Mouse (Mus musculus): ENCODE measurements at regions not wholly inside any gene's neighbourhood (a gene's known extent, or its start where the extent isn't known, plus 50 kb on each side); places are given as distances from the start of the nearest gene placed in this dataset.

GRCm38 (mm10) chr10:126144609-126145202 is 178.7 kb downstream of the Lrig3 start:
- Histone ChIP-seq H3K36me3 (ENCODE audit: insufficient read depth, low read length) (no peaks in the 10 kb centered on the region), H3K9me3 (ENCODE audit: low read length) (no peaks in the 10 kb centered on the region), H3K4me1 (replicated peaks; ENCODE audit: low read depth, low read length) (no peaks in the 10 kb centered on the region), H3K4me3 (replicated peaks; ENCODE audit: low read length) (no peak overlapping the region), H3K27me3 (ENCODE audit: insufficient read depth, low read length) (no peaks in the 10 kb centered on the region)
- TF ChIP-seq CTCF (conservative IDR thresholded peaks at IDR 0.05; ENCODE audit: low read length) (no peak), POU5F1 (IDR thresholded peaks at IDR 0.05; ENCODE audit: borderline replicate concordance, low read length) (no peak), NANOG (IDR thresholded peaks at IDR 0.05; ENCODE audit: borderline replicate concordance, low read length) (no peak)

- TF ChIP-seq POU5F1 (IDR thresholded peaks at IDR 0.05; ENCODE audit: borderline replicate concordance, low read length) (no peak), CTCF (conservative IDR thresholded peaks at IDR 0.05; ENCODE audit: low read length) (no peak), NANOG (IDR thresholded peaks at IDR 0.05; ENCODE audit: borderline replicate concordance, low read length) (no peak)
- no peak overlapping the region for H3K4me3 ChIP-seq (replicated peaks; ENCODE audit: low read length)
- H3K36me3 ChIP-seq (ENCODE audit: insufficient read depth, low read length): no peaks in the 10 kb centered on the region
- no peaks in the 10 kb centered on the region for H3K27me3 ChIP-seq (ENCODE audit: insufficient read depth, low read length)
- no peaks in the 10 kb centered on the region for H3K9me3 ChIP-seq (ENCODE audit: low read length)
- H3K4me1 ChIP-seq (replicated peaks; ENCODE audit: low read depth, low read length): no peaks in the 10 kb centered on the region
Measured at GRCm38 (mm10) chr10:126157300-126157699, 191.3 kb downstream of the Lrig3 start.

- Histone ChIP-seq H3K36me3 (ENCODE audit: insufficient read depth, low read length) (no peaks in the 10 kb centered on the region), H3K27me3 (ENCODE audit: insufficient read depth, low read length) (peaks cover 9% of the 10 kb centered on the region; the same call in 1 of the 2 replicates), H3K9me3 (ENCODE audit: low read length) (no peaks in the 10 kb centered on the region), H3K4me1 (replicated peaks; ENCODE audit: low read depth, low read length) (peaks cover 5% of the 10 kb centered on the region; the same call in 1 of the 2 replicates), H3K4me3 (replicated peaks; ENCODE audit: low read length) (no peak overlapping the region)
- TF ChIP-seq POU5F1 (IDR thresholded peaks at IDR 0.05; ENCODE audit: borderline replicate concordance, low read length): no peak
- no peak for TF ChIP-seq NANOG (IDR thresholded peaks at IDR 0.05; ENCODE audit: borderline replicate concordance, low read length)
- TF ChIP-seq CTCF (conservative IDR thresholded peaks at IDR 0.05; ENCODE audit: low read length): no peak
Measured at GRCm38 (mm10) chr10:126165215-126165614, 199.2 kb downstream of the Lrig3 start.

GRCm38 (mm10) chr10:126169095-126169873 is 203.3 kb downstream of the Lrig3 start:
- Histone ChIP-seq H3K4me1 (replicated peaks; ENCODE audit: low read depth, low read length) (peaks cover 5% of the 10 kb centered on the region; the same call in 1 of the 2 replicates), H3K9me3 (ENCODE audit: low read length) (no peaks in the 10 kb centered on the region), H3K36me3 (ENCODE audit: insufficient read depth, low read length) (no peaks in the 10 kb centered on the region), H3K4me3 (replicated peaks; ENCODE audit: low read length) (no peak overlapping the region), H3K27me3 (ENCODE audit: insufficient read depth, low read length) (peaks cover 9% of the 10 kb centered on the region; the same call in 1 of the 2 replicates)
- TF ChIP-seq POU5F1 (IDR thresholded peaks at IDR 0.05; ENCODE audit: borderline replicate concordance, low read length): no peak
- TF ChIP-seq CTCF (conservative IDR thresholded peaks at IDR 0.05; ENCODE audit: low read length): no peak
- TF ChIP-seq NANOG (IDR thresholded peaks at IDR 0.05; ENCODE audit: borderline replicate concordance, low read length): no peak

GRCm38 (mm10) chr10:126169874-126170163 is 203.9 kb downstream of the Lrig3 start:
- no peak for TF ChIP-seq NANOG (IDR thresholded peaks at IDR 0.05; ENCODE audit: borderline replicate concordance, low read length)
- TF ChIP-seq POU5F1 (IDR thresholded peaks at IDR 0.05; ENCODE audit: borderline replicate concordance, low read length): no peak
- TF ChIP-seq CTCF (conservative IDR thresholded peaks at IDR 0.05; ENCODE audit: low read length): peak; percentile 43
- H3K4me1 ChIP-seq (replicated peaks; ENCODE audit: low read depth, low read length): peaks cover 5% of the 10 kb centered on the region; the same call in 1 of the 2 replicates

GRCm38 (mm10) chr10:126176759-126177473 is 210.9 kb downstream of the Lrig3 start:
- no peaks in the 10 kb centered on the region for H3K9me3 ChIP-seq (ENCODE audit: low read length)
- H3K27me3 ChIP-seq (ENCODE audit: insufficient read depth, low read length): no peaks in the 10 kb centered on the region
- no peaks in the 10 kb centered on the region for H3K4me1 ChIP-seq (replicated peaks; ENCODE audit: low read depth, low read length)
- TF ChIP-seq CTCF (conservative IDR thresholded peaks at IDR 0.05; ENCODE audit: low read length): no peak
- no peak for TF ChIP-seq NANOG (IDR thresholded peaks at IDR 0.05; ENCODE audit: borderline replicate concordance, low read length)
- no peak for TF ChIP-seq POU5F1 (IDR thresholded peaks at IDR 0.05; ENCODE audit: borderline replicate concordance, low read length)
- H3K36me3 ChIP-seq (ENCODE audit: insufficient read depth, low read length): no peaks in the 10 kb centered on the region
- no peak overlapping the region for H3K4me3 ChIP-seq (replicated peaks; ENCODE audit: low read length)

More at GRCm38 (mm10) chr10:126169874-126170163, 203.9 kb downstream of the Lrig3 start:
- Histone ChIP-seq H3K27me3 (ENCODE audit: insufficient read depth, low read length) (peaks cover 9% of the 10 kb centered on the region; the same call in 1 of the 2 replicates), H3K4me3 (replicated peaks; ENCODE audit: low read length) (no peak overlapping the region), H3K9me3 (ENCODE audit: low read length) (no peaks in the 10 kb centered on the region), H3K36me3 (ENCODE audit: insufficient read depth, low read length) (no peaks in the 10 kb centered on the region)

GRCm38 (mm10) chr10:126182386-126182785 is 216.4 kb downstream of the Lrig3 start:
- Histone ChIP-seq H3K36me3 (ENCODE audit: insufficient read depth, low read length) (no peaks in the 10 kb centered on the region), H3K4me1 (replicated peaks; ENCODE audit: low read depth, low read length) (peaks cover 21% of the 10 kb centered on the region), H3K27me3 (ENCODE audit: insufficient read depth, low read length) (no peaks in the 10 kb centered on the region), H3K4me3 (replicated peaks; ENCODE audit: low read length) (no peak overlapping the region), H3K9me3 (ENCODE audit: low read length) (peaks cover 5% of the 10 kb centered on the region; the same call in 1 of the 2 replicates)
- TF ChIP-seq CTCF (conservative IDR thresholded peaks at IDR 0.05; ENCODE audit: low read length) (no peak), NANOG (IDR thresholded peaks at IDR 0.05; ENCODE audit: borderline replicate concordance, low read length) (no peak), POU5F1 (IDR thresholded peaks at IDR 0.05; ENCODE audit: borderline replicate concordance, low read length) (no peak)

- Histone ChIP-seq H3K27me3 (ENCODE audit: insufficient read depth, low read length) (no peaks in the 10 kb centered on the region), H3K36me3 (ENCODE audit: insufficient read depth, low read length) (no peaks in the 10 kb centered on the region), H3K9me3 (ENCODE audit: low read length) (peaks cover 5% of the 10 kb centered on the region; the same call in 1 of the 2 replicates), H3K4me1 (replicated peaks; ENCODE audit: low read depth, low read length) (peaks cover 21% of the 10 kb centered on the region), H3K4me3 (replicated peaks; ENCODE audit: low read length) (no peak overlapping the region)
- TF ChIP-seq POU5F1 (IDR thresholded peaks at IDR 0.05; ENCODE audit: borderline replicate concordance, low read length) (no peak), NANOG (IDR thresholded peaks at IDR 0.05; ENCODE audit: borderline replicate concordance, low read length) (no peak), CTCF (conservative IDR thresholded peaks at IDR 0.05; ENCODE audit: low read length) (no peak)
Measured at GRCm38 (mm10) chr10:126183961-126184360, 218.0 kb downstream of the Lrig3 start.
